Mouse (Mus musculus) intestine, postnatal 0 days (tissue): ENCODE data around the gene Igfn1. TPM values are rescaled to one million over a fixed set of nuclear protein-coding genes. Genes with fewer than 3 reads are reported as not detected.

Experiments used
- ATAC-seq: fragments of 200-750 bp; cut with Nextera tagmentation; 2 replicates; pipeline ENCODE4 v1.8.0; 2017; ENCODE audit warnings: mild to moderate bottlenecking, moderate TSS enrichment, moderate library complexity
- H3K27ac ChIP-seq: fragments of 300-500 bp; sonication (generic); 2 replicates; pipeline ENCODE4 v1.5.1; 2014; ENCODE audit warnings: mild to moderate bottlenecking, low read depth, low read length, moderate library complexity
- H3K27me3 ChIP-seq: fragments of 300-500 bp; sonication (generic); replicated peaks from 2 replicates; pipeline ENCODE4 v1.6.1; 2014; ENCODE audit warnings: low read length, mixed read lengths; ENCODE audit not compliant: control insufficient read depth, insufficient read depth
- H3K36me3 ChIP-seq: fragments of 300-500 bp; sonication (generic); 2 replicates; pipeline ENCODE4 v1.6.1; 2014; ENCODE audit warnings: mild to moderate bottlenecking, moderate library complexity; ENCODE audit not compliant: control insufficient read depth, insufficient read depth
- H3K4me1 ChIP-seq: fragments of 300-500 bp; sonication (generic); replicated peaks from 2 replicates; pipeline ENCODE4 v1.6.1; 2014; ENCODE audit warnings: antibody characterized with exemption, low read length, mixed read lengths; ENCODE audit not compliant: control insufficient read depth, insufficient read depth
- H3K4me2 ChIP-seq: fragments of 300-500 bp; sonication (generic); replicated peaks from 2 replicates; pipeline ENCODE4 v1.6.1; 2014; ENCODE audit warnings: low read depth, mild to moderate bottlenecking, moderate library complexity
- H3K4me3 ChIP-seq: fragments of 300-500 bp; sonication (generic); 2 replicates; pipeline ENCODE4 v1.5.1; 2014; ENCODE audit warnings: low read depth, low read length
- H3K9ac ChIP-seq: fragments of 300-500 bp; sonication (generic); 2 replicates; pipeline ENCODE4 v1.6.1; 2014; ENCODE audit warnings: mild to moderate bottlenecking, low read depth, low read length
- H3K9me3 ChIP-seq: fragments of 300-500 bp; sonication (generic); 2 replicates; pipeline ENCODE4 v1.6.1; 2016; ENCODE audit warnings: mixed run types; ENCODE audit not compliant: control insufficient read depth
- CTCF ChIP-seq: sonication (generic); IDR thresholded peaks from 2 replicates; pipeline ENCODE4 v1.5.1; 2016; ENCODE audit warnings: low read depth, mild to moderate bottlenecking, control low read depth, antibody characterized with exemption, moderate library complexity
- whole genome bisulfite sequencing: fragments of 180-500 bp; shearing (Covaris S2); extraction: QIAGEN DNeasy Blood & Tissue Kit; methylation state at CpG from one replicate; pipeline ENCODE4 v1.1.7; 2014; 5-methylcytosine and 5-hydroxymethylcytosine counted together
- polyA plus RNA-seq: library from polyadenylated mRNA; unstranded; fragments of >200 nt; fragmentation: Nextera tagmentation; extraction: Ambion mirVana; gene quantifications from 2 replicates; pipeline ENCODE4 v1.2.1, GENCODE M21; 2015

Gene Igfn1
- polyA plus RNA-seq, 1 experiment from 2014 or later, result 0.09 TPM

DNA sequence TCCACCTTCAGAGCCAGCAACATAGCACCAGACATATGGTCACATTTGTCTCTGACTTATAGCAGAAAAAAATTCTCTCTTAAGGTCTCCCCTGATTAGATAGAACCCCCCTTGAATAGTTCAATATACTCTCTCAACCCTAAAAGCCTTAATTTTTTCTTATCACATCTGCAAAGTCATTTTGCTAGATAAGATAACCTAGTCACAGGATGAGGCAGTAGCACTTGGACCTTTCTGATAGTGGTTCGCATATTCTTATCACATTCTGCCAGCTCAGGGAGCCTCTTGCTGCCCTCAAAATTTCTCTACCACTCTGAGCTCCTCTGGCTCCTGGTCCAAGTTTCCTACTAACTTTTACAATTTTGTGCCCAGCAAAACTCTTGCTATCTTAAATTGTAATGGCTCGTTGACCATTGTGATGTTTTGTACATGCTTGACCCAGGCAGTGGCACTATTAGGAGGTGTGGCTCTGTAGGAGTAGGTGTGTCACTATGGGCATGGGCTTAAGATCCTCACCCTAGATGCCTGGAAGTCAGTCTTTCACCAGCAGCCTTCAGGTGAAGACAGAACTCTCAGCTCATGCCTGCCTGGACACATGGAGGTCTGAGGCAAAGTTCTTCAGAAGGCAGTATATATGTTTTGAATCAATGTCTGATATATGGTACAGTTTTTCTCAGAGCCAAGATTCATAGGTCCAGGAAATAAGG is 8.8 kb upstream of the Igfn1 start:
- no peak overlapping the region for H3K9ac ChIP-seq
- no peak overlapping the region for H3K4me3 ChIP-seq
- ATAC-seq, result no peak
- H3K27me3 ChIP-seq, result no peaks in the 10 kb centered on the region
- no peaks in the 10 kb centered on the region for H3K9me3 ChIP-seq
- no peak overlapping the region for H3K27ac ChIP-seq
- no peak for TF ChIP-seq CTCF
- H3K36me3 ChIP-seq, result no peaks in the 10 kb centered on the region
- 31% methylated on average over 2 of the region's 2 CpGs for WGBS
- H3K4me1 ChIP-seq, result no peaks in the 10 kb centered on the region
- no peak overlapping the region for H3K4me2 ChIP-seq

DNA sequence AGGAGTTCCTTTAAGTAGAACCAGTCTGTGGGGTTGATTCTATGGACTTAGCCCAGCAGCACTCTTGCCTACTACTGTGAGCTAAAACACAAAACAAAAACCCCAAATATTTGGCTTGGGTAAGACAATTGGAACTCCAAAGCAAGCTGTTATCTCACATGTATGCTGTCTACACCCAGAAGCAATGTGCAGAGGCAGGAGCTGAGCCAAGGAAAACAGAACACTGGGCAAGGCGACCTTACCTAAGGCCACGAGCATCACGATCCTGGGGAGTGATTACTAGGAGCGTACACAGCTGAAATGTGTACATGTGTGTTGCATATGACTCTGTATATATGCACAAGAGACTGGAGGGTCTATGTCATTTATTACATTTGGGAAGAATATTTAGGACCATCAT is 7.4 kb upstream of the Igfn1 start:
- TF ChIP-seq CTCF, result no peak
- no peak overlapping the region for H3K4me3 ChIP-seq
- H3K4me1 ChIP-seq, result no peaks in the 10 kb centered on the region
- no peaks in the 10 kb centered on the region for H3K27me3 ChIP-seq
- H3K36me3 ChIP-seq, result no peaks in the 10 kb centered on the region
- ATAC-seq, result no peak
- H3K9ac ChIP-seq, result no peak overlapping the region
- 74% methylated on average over 4 of the region's 4 CpGs for WGBS
- no peak overlapping the region for H3K4me2 ChIP-seq
- H3K9me3 ChIP-seq, result no peaks in the 10 kb centered on the region
- no peak overlapping the region for H3K27ac ChIP-seq

DNA sequence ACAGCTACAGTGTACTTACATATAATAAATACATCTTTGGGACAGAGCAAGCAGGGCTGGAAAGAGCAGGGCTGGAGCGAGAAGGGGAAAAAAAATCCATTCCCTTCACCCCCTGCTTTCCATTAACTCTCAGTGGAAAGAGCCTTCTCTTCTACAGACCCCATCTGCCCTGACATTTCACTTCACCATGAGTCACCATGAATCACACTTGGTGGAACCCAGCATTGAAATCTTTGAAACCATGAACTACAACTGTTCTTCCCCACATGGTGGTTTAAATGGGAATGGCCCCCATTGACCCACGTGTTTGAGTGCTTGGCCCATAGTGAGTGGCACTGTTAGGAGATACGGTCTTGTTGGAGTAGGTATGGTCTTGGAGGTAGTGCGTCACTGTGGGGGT is 4.1 kb upstream of the Igfn1 start:
- no peaks in the 10 kb centered on the region for H3K36me3 ChIP-seq
- no peak overlapping the region for H3K4me2 ChIP-seq
- WGBS, result 93% methylated on average over 4 of the region's 4 CpGs

DNA sequence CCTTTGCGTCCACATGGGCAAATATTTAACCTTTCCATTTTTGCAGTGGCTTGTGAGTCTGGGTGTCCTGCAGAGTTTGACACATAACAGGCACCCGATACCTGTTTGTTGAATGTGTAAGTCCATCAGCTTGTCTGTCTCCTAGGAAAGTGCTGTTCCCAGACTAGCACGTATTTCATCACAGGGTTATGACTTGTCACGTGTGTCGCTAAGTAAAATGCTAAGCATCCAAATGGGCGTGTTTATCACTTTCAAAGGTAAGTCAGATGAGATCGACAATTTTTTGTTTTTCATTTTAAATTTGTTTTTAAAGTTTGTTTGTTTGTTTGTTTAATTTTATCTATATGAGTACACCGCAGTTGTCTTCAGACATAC is 2.0 kb upstream of the Igfn1 start:
- H3K27ac ChIP-seq, result peak overlapping the region; percentile 67; the same call in 1 of the 2 replicates
- H3K9ac ChIP-seq, result no peak overlapping the region
- peak overlapping the region; percentile 74 for H3K4me2 ChIP-seq
- ATAC-seq, result peak; percentile 68
- H3K36me3 ChIP-seq, result no peaks in the 10 kb centered on the region
- H3K4me1 ChIP-seq, result no peaks in the 10 kb centered on the region
- WGBS, result 14% methylated on average over 8 of the region's 8 CpGs
- no peak for TF ChIP-seq CTCF
- H3K9me3 ChIP-seq, result no peaks in the 10 kb centered on the region
- no peaks in the 10 kb centered on the region for H3K27me3 ChIP-seq
- peak overlapping the region; percentile 47 for H3K4me3 ChIP-seq

More for the DNA sequence above, 4.1 kb upstream of the Igfn1 start:
- H3K9me3 ChIP-seq, result no peaks in the 10 kb centered on the region
- H3K27me3 ChIP-seq, result no peaks in the 10 kb centered on the region
- no peak overlapping the region for H3K4me3 ChIP-seq
- no peak overlapping the region for H3K9ac ChIP-seq
- no peaks in the 10 kb centered on the region for H3K4me1 ChIP-seq
- no peak overlapping the region for H3K27ac ChIP-seq
- TF ChIP-seq CTCF, result no peak
- ATAC-seq, result no peak

DNA sequence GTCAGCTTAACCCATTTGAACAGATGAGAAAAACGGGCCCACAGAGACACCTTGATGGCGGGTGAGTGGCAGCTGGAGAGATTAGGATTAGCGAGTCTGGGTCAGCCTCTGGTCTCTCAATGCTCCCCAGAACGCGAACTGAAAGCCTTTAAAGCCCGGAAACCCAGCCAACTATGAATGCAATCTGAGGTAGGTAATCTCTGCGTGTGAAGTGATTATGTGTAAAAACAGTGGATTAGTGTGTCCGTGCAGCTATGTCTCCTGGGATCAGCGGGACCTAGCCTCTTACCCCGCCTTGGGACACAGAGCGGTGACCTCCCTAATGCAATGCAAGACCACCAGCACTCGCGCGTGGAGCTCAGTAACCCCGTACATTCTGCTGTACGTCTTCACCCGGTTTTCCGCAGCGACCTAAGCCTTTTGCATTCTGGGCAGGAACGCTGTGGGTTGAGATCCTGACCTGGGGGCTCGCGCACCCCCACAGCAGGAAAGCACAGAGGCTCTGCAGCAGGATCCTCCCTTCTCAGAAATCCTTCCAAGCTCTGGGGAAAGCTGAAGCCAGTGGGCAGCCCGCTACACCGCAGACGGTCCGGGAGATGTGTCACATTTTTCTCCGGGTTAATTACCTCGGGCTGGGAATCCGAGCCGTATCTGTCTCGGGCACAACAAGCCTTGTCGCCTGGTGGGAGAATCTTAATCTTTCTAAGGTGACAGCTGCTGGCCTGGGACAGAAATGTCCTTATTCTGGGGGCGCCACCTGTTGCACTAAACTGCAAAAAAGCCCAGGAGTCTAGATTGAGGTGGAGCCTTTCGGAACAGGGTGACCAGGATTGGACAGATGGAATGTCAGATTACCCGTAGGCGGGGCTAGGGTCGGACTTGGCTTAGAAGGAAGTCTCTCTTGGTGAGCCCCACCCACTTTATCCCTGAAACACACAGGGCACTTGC is 1.3 kb upstream of the Igfn1 start, which contains the start of gene Tmem9:
Gene Tmem9 (plus strand): TSS at position 940 of the 948 bp plus-strand sequence.
- Histone ChIP-seq H3K4me2 (peak within 1 kb of the TSS; percentile 74), H3K4me1 (no peaks in the 10 kb centered on the region), H3K27me3 (no peaks in the 10 kb centered on the region), H3K4me3 (peak within 1 kb of the TSS; percentile 47), H3K36me3 (no peaks in the 10 kb centered on the region), H3K27ac (peak within 1 kb of the TSS; percentile 67), H3K9ac (peak within 1 kb of the TSS; percentile 50), H3K9me3 (no peaks in the 10 kb centered on the region)
- TF ChIP-seq CTCF, result no peak
- 5% methylated on average over 37 of the region's 37 CpGs for WGBS
- peak; percentile 91 for ATAC-seq

DNA sequence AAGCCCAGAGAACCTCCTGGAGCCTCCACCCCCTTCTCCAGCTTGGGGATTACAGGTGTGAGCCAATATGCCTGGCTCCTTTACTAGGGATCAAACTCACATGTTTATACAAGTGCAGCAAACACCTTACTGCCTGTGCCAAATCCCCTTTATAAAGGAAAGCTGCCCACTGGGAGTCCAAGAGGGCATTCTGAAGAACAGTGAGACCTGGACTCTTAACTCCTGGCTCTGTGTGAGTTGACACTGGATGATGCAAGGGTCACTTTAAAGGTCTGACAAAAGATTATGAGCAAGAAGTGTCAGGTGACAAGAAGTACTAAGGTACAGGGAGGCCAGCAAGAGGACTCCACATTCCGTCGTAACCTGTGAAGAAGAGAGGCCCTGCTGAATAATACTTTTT is 4.7 kb downstream of the Igfn1 start:
- TF ChIP-seq CTCF, result no peak
- no peak overlapping the region for H3K4me3 ChIP-seq
- peak overlapping the region; percentile 65 for H3K27ac ChIP-seq
- no peaks in the 10 kb centered on the region for H3K9me3 ChIP-seq
- peak; percentile 87 for ATAC-seq
- H3K4me2 ChIP-seq, result no peak overlapping the region
- no peaks in the 10 kb centered on the region for H3K27me3 ChIP-seq
- 62% methylated on average over 2 of the region's 2 CpGs for WGBS
- no peaks in the 10 kb centered on the region for H3K36me3 ChIP-seq
- no peak overlapping the region for H3K9ac ChIP-seq
- no peaks in the 10 kb centered on the region for H3K4me1 ChIP-seq
